Mouse (Mus musculus) left cerebral cortex, adult 2 months (tissue): ENCODE measurements at regions not wholly inside any gene's neighbourhood (a gene's known extent, or its start where the extent isn't known, plus 50 kb on each side); places are given as distances from the start of the nearest gene placed in this dataset.

Experiments used
- DNase-seq, 2 experiments: peaks; one replicate each; pipeline ENCODE4 v3.0.0; 2021 to 2022; ENCODE audit warnings: low spot score in 2 of 2, mixed read lengths in 1 of 2; ENCODE audit errors: extremely low spot score in 1 of 2
- H3K27ac ChIP-seq: fragments of 200-600 bp; 2 replicates; pipeline ENCODE4 v1.8.1; 2022
- H3K4me3 ChIP-seq: fragments of 200-600 bp; 2 replicates; pipeline ENCODE4 v1.8.1; 2022
- CTCF ChIP-seq: fragments of 200-600 bp; IDR thresholded peaks from 2 replicates; pipeline ENCODE4 v1.8.1; 2022; ENCODE audit warnings: antibody characterized with exemption, mild to moderate bottlenecking, moderate library complexity
- intact Hi-C: fragments of 180-260 bp; cut with DNase I; formaldehyde crosslinking; loops from one replicate; pipeline ENCODE4 v1.15.1; 2025

- DNase-seq = no peak
- intact Hi-C loops = no loop called here
These were observed 207.6 kb upstream of the Tsc22d2 start for GRCm38 (mm10) chr3:58206776-58207398.

GRCm38 (mm10) chr3:58211016-58211415 is 203.5 kb upstream of the Tsc22d2 start:
- no peak overlapping the region for H3K4me3 ChIP-seq
- H3K27ac ChIP-seq = no peak overlapping the region
- DNase-seq = no peak
- TF ChIP-seq CTCF = no peak
- intact Hi-C loops = no loop called here

More at GRCm38 (mm10) chr3:58206776-58207398, 207.6 kb upstream of the Tsc22d2 start:
- Histone ChIP-seq H3K27ac (no peak overlapping the region), H3K4me3 (no peak overlapping the region)
- no peak for TF ChIP-seq CTCF

- no peak for TF ChIP-seq CTCF
- intact Hi-C loops = no loop called here
These were observed 189.8 kb upstream of the Tsc22d2 start for GRCm38 (mm10) chr3:58224696-58225095.

DNA sequence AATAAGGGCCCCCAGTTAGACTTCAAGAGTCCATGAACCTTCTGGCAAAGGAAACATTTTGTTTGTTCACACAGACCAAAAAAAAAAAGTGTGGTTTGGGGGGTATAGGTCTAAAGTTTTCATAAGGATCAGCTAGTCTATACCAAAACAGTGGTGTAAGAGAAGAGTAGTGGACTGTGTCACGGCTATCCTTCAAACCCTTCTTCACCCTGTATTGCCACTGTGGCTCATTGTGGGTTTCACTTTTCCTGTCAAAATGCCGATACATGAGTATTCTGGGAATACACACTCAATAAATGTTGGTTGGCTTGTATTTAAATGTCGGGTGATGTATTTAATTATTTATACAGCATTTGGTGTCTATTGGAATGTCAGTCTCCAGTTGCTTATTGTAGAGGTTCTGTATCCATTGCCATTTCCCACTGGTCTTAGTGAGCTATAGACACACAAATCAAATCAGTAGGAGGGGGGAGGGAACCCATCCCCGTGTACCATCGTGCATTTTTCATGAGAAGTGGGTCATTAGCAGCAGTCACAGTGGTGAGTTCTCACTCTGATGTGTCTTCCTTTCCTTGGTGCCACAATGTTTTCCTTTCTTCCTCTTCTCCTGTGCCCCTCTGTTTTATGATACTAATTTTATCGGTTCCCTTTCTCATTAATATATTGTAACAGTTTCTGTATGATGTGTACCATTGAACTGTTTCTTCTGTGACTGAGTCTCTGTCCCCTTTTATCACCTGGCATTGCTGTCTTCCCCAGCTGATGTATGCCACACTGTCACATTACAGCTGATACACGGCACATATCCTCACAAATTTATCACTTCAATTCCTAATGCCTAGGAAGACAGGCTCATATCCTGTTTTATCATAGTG is 187.8 kb upstream of the Tsc22d2 start:
- no peak for TF ChIP-seq CTCF
- Histone ChIP-seq H3K27ac (no peak overlapping the region), H3K4me3 (no peak overlapping the region)
- no peak for DNase-seq
- intact Hi-C loops = no loop called here

More at GRCm38 (mm10) chr3:58224696-58225095, 189.8 kb upstream of the Tsc22d2 start:
- Histone ChIP-seq H3K4me3 (no peak overlapping the region), H3K27ac (no peak overlapping the region)
- DNase-seq = no peak

DNA sequence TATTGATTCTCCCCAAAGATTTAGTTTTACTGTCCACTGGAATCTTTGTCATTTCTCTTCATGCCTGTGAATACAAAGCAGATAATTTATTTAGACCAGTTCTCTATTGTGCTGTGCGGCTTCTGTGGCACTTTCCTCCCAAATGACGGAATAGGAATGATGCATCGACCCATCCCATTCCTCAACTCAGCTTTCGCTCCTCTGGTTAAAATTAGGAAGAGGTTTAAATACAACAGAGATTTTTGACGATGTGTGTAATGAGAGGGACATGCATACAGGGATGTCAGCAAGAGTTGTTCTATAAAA is 187.2 kb upstream of the Tsc22d2 start:
- no peak overlapping the region for H3K27ac ChIP-seq
- no peak overlapping the region for H3K4me3 ChIP-seq
- no peak for TF ChIP-seq CTCF
- intact Hi-C loops = no loop called here
- no peak for DNase-seq

GRCm38 (mm10) chr3:58228189-58228588 is 186.3 kb upstream of the Tsc22d2 start:
- intact Hi-C loops = no loop called here
- TF ChIP-seq CTCF = no peak
- no peak overlapping the region for H3K27ac ChIP-seq
- DNase-seq = no peak
- no peak overlapping the region for H3K4me3 ChIP-seq

DNA sequence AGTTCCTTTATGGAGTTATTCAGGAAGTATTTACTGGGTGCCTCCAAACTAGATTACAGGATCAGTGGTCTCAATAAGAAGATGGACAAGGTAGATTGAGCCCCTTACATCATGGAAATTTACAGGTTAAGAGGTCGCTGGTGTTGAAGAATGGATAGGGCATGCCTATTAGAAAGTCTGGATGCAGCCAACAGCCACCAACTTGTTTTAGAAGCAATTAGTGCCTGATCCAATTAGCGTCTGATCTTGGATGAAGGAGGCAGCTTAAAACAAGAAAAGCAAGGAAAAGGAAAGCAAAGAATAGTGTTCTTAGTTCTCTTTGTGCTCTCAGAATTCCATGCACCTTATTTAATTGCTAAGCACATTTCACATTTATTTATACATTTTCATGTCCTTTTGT is 182.8 kb upstream of the Tsc22d2 start:
- no peak for TF ChIP-seq CTCF
- Histone ChIP-seq H3K27ac (no peak overlapping the region), H3K4me3 (no peak overlapping the region)
- DNase-seq = no peak
- intact Hi-C loops = no loop called here

DNA sequence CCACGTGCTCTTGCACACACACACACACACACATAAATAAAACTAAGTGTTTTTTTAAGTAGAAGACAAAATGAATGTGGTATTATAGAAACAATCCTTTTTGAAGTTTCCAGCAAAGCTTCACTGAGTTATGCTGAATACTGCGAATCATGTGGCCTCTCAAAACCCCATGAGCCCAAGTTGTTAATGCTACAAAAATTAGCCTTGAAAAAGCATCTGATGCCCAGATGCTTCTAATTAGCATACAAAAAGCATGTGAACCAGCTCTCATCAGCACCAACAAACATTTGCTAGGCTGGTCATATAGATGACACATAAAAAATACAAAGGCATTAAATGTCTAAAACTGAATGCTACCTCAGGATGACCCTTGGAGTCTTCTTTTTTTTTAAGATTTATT is 181.2 kb upstream of the Tsc22d2 start:
- Histone ChIP-seq H3K27ac (no peak overlapping the region), H3K4me3 (no peak overlapping the region)
- DNase-seq = no peak
- intact Hi-C loops = no loop called here
- no peak for TF ChIP-seq CTCF

- no peak for TF ChIP-seq CTCF
- intact Hi-C loops = no loop called here
- H3K4me3 ChIP-seq = no peak overlapping the region
- H3K27ac ChIP-seq = no peak overlapping the region
- DNase-seq = no peak
These were observed 179.5 kb upstream of the Tsc22d2 start for GRCm38 (mm10) chr3:58234846-58235630.

DNA sequence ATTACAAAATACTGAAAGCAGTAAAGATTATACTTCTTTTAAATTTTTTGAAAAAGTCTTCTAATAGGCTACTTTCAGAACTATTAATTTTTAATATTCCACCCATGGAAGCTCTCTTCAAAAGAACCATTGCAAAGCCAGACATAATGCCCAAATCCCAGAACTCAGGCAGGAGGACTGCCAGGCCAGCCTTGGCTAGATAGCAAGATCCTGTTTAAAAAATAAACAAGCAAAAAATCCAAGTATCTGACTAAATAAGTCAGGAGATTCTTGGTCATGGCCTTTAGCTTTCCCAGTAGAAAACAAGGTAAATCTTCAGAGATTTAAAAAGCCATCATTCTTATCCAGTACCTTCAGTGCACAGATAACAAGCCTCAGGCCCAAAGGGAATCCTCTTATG is 176.4 kb upstream of the Tsc22d2 start:
- no peak for DNase-seq
- intact Hi-C loops = no loop called here
- H3K27ac ChIP-seq = no peak overlapping the region
- no peak overlapping the region for H3K4me3 ChIP-seq
- TF ChIP-seq CTCF = no peak

GRCm38 (mm10) chr3:58240775-58241174 is 173.7 kb upstream of the Tsc22d2 start:
- no peak for TF ChIP-seq CTCF
- H3K27ac ChIP-seq = no peak overlapping the region
- intact Hi-C loops = no loop called here
- H3K4me3 ChIP-seq = no peak overlapping the region
- no peak for DNase-seq

DNA sequence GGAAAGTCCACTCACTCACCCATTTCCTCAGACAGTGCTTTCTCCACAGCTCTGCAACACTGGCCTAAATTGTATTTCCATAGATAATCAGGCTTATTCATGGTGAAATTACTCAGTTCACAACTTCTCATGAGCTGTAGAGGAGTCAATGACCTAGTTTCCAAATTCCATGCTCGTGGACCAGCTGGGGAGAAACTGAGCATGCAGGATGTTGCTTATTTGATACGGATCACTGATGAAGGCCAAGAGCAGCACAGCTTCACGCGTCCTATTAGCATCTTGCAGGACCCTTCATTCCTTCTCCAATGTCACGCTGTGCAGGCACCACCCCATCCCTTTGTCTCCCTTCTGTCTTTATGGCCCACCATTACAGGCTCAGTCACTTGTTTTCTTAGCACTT is 169.2 kb upstream of the Tsc22d2 start:
- Histone ChIP-seq H3K4me3 (no peak overlapping the region), H3K27ac (no peak overlapping the region)
- no peak for TF ChIP-seq CTCF
- intact Hi-C loops = no loop called here
- no peak for DNase-seq
